Mouse (Mus musculus) megakaryocyte-erythroid progenitor cell, adult 5-6 weeks (primary cell): ENCODE results near the gene Pcyox1. TPM values are rescaled to one million over a fixed set of nuclear protein-coding genes. Genes with fewer than 3 reads are reported as not detected.

Experiments
- total RNA-seq, 2 experiments: library from RNA; stranded (forward) in 1 of 2; stranded (reverse) in 1 of 2; fragments of 200-1000, 215-1000 nt in 1 of 2; fragments of >200 nt in 1 of 2; fragmentation: Nextera tagmentation in 1 of 2; gene quantifications; 2 replicates each; pipeline ENCODE4 v1.2.3; 2014 to 2017

Gene Pcyox1
- total RNA-seq, 2 experiments from 2014 or later: 14.1 to 40.4 TPM

Other genes starting within 250 kb of the Pcyox1 start
- gene Tgfa, start 201.9 kb downstream of the Pcyox1 start, total RNA-seq (2014; fragmentation: Nextera tagmentation): 0.81 and 3.9 TPM in 2 replicates
- 0.38 and 2.3 TPM in 2 replicates for gene Tgfa, start 201.9 kb downstream of the Pcyox1 start, total RNA-seq (2017)
- gene Fam136a, start 31.5 kb downstream of the Pcyox1 start, total RNA-seq (2014; fragmentation: Nextera tagmentation): 40.6 and 40.9 TPM in 2 replicates
- gene Fam136a, start 31.5 kb downstream of the Pcyox1 start, total RNA-seq (2017): 74.9 and 88.5 TPM in 2 replicates
- gene Snrpg, start 25.9 kb downstream of the Pcyox1 start, total RNA-seq (2014; fragmentation: Nextera tagmentation): 665 and 676 TPM in 2 replicates
- gene Snrpg, start 25.9 kb downstream of the Pcyox1 start, total RNA-seq (2017): 44.6 and 66.9 TPM in 2 replicates
- 92.4 and 94.8 TPM in 2 replicates for gene Tia1, start 7.1 kb upstream of the Pcyox1 start, total RNA-seq (2014; fragmentation: Nextera tagmentation)
- gene Tia1, start 7.1 kb upstream of the Pcyox1 start, total RNA-seq (2017): 42.8 and 85.8 TPM in 2 replicates
- not detected in 2 replicates for gene Gm44790, start 29.5 kb upstream of the Pcyox1 start, total RNA-seq (2014; fragmentation: Nextera tagmentation)
- gene Gm44790, start 29.5 kb upstream of the Pcyox1 start, total RNA-seq (2017): 4.9 TPM in 1 of 2 replicates, not detected in the other
- 29.8 and 33.8 TPM in 2 replicates for gene C87436, start 41.2 kb upstream of the Pcyox1 start, total RNA-seq (2014; fragmentation: Nextera tagmentation)
- gene C87436, start 41.2 kb upstream of the Pcyox1 start, total RNA-seq (2017): 12.4 and 21.9 TPM in 2 replicates
- 289 and 315 TPM in 2 replicates for gene Pcbp1, start 129.2 kb upstream of the Pcyox1 start, total RNA-seq (2014; fragmentation: Nextera tagmentation)
- 118 and 123 TPM in 2 replicates for gene Pcbp1, start 129.2 kb upstream of the Pcyox1 start, total RNA-seq (2017)
- not detected in 2 replicates for gene Asprv1, start 231.0 kb upstream of the Pcyox1 start, total RNA-seq (2014; fragmentation: Nextera tagmentation)
- gene Asprv1, start 231.0 kb upstream of the Pcyox1 start, total RNA-seq (2017): not detected in 2 replicates